Mouse (Mus musculus) bone marrow, adult 2 months (tissue): ENCODE measurements at regions not wholly inside any gene's neighbourhood (a gene's known extent, or its start where the extent isn't known, plus 50 kb on each side); places are given as distances from the start of the nearest gene placed in this dataset.

Experiments
- CTCF ChIP-seq: fragments of 200-500 bp; IDR thresholded peaks from 2 replicates; pipeline ENCODE4 v1.5.1; 2011; ENCODE audit warnings: low read length, control low read depth; ENCODE audit not compliant: control insufficient read depth, insufficient read depth
- POLR2A ChIP-seq: fragments of 200-500 bp; IDR thresholded peaks from 2 replicates; pipeline ENCODE4 v1.6.1; 2011; ENCODE audit warnings: low read depth, mild to moderate bottlenecking, control low read depth, low read length, borderline replicate concordance; ENCODE audit not compliant: control insufficient read depth

DNA sequence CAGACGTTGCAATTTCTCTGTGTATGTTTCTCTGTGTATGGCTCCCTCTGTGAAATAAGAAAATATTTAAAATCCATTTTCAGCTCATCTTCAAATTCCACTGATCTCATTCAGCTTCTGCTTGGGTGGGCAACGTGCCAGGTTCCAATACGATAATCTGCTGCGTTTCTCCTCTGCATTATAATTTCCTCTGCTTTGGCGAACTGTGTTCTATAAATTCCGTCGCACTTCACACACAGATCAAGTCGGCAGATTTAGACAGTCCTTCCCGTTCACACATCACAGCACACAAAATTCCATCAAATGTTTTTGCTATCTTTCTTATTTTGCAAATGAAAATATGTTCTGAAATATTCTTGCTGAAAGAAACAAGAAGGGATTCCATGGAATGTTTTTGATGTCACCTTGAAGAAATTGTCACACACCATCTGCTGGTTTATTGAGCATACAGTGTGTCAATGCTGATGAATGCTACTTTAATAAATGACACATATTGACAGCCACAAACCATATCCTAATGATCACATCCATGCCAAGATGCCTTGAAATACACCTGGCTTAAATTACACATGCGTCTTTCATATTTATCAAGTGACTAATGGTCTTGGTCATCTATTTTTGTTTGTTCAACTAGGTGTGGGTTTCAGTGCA is 62.5 kb upstream of the Usp25 start:
- TF ChIP-seq CTCF (no peak), POLR2A (no peak)
